Mouse (Mus musculus) ES-Bruce4 (cell line): ENCODE data around the gene Ythdf2. TPM values are rescaled to one million over a fixed set of nuclear protein-coding genes. Genes with fewer than 3 reads are reported as not detected.
A peak's percentile ranks its signal among the peaks of the same experiment; 100 is the strongest.

ENCODE experiments used
- H3K27ac ChIP-seq: 2 replicates; pipeline ENCODE4 v1.5.1; 2012; ENCODE audit warnings: low read length, inconsistent platforms; ENCODE audit not compliant: insufficient read depth
- H3K27me3 ChIP-seq: 2 replicates; pipeline ENCODE4 v1.6.1; 2012; ENCODE audit warnings: mild to moderate bottlenecking, low read length, inconsistent platforms; ENCODE audit not compliant: control insufficient read depth, poor library complexity, insufficient read depth, severe bottlenecking
- H3K36me3 ChIP-seq: 2 replicates; pipeline ENCODE4 v1.6.1; 2012; ENCODE audit warnings: inconsistent platforms, mild to moderate bottlenecking, low read length, moderate library complexity; ENCODE audit not compliant: control insufficient read depth, poor library complexity, insufficient read depth, severe bottlenecking
- H3K4me1 ChIP-seq: one replicate; pipeline ENCODE4 v1.8.1; 2011; ENCODE audit warnings: low read length; ENCODE audit not compliant: control insufficient read depth, insufficient read depth
- H3K4me3 ChIP-seq: 2 replicates; pipeline ENCODE4 v1.5.1; 2011; ENCODE audit warnings: low read depth, mild to moderate bottlenecking, low read length
- H3K9ac ChIP-seq: 2 replicates; pipeline ENCODE4 v1.6.1; 2012; ENCODE audit warnings: low read depth, mild to moderate bottlenecking, inconsistent platforms; ENCODE audit not compliant: poor library complexity, severe bottlenecking
- H3K9me3 ChIP-seq: replicated peaks from 2 replicates; pipeline ENCODE4 v1.6.1; 2012; ENCODE audit warnings: mild to moderate bottlenecking, low read length, inconsistent platforms; ENCODE audit not compliant: control insufficient read depth, poor library complexity, insufficient read depth, severe bottlenecking
- CTCF ChIP-seq: IDR thresholded peaks from one replicate; pipeline ENCODE4 v1.8.1; 2011; ENCODE audit warnings: low read depth, low read length
- EP300 ChIP-seq: IDR thresholded peaks from 2 replicates; pipeline ENCODE4 v1.6.1; 2011; ENCODE audit warnings: low read depth, low read length; ENCODE audit not compliant: insufficient read depth
- POLR2A ChIP-seq: IDR thresholded peaks from one replicate; pipeline ENCODE4 v1.8.1; 2011; ENCODE audit warnings: low read length; ENCODE audit not compliant: insufficient read depth
- polyA plus RNA-seq: library from polyadenylated mRNA; stranded (reverse); fragments of >200 nt; gene quantifications from 2 replicates; pipeline ENCODE4 v1.2.4, GENCODE M21; 2011; ENCODE audit warnings: low read depth; ENCODE audit not compliant: missing spikeins, insufficient read depth, insufficient read length

The Ythdf2 gene
- polyA plus RNA-seq, 1 experiment = 88.7 TPM

- no peak for TF ChIP-seq EP300
- no peak for TF ChIP-seq POLR2A
- no peak for TF ChIP-seq CTCF
Measured at GRCm38 (mm10) chr4:132169271-132169670, 42.8 kb downstream of the Ythdf2 start.

GRCm38 (mm10) chr4:132167436-132167835, 44.7 kb downstream of the Ythdf2 start:
- Histone ChIP-seq H3K27ac (no peak overlapping the region), H3K4me3 (no peak overlapping the region), H3K9me3 (no peaks in the 10 kb centered on the region), H3K27me3 (no peaks in the 10 kb centered on the region), H3K4me1 (peaks cover 2% of the 10 kb centered on the region), H3K36me3 (no peaks in the 10 kb centered on the region), H3K9ac (no peak overlapping the region)
- no peak for TF ChIP-seq EP300
- TF ChIP-seq CTCF = no peak
- no peak for TF ChIP-seq POLR2A

More at GRCm38 (mm10) chr4:132169271-132169670, 42.8 kb downstream of the Ythdf2 start:
- Histone ChIP-seq H3K36me3 (no peaks in the 10 kb centered on the region), H3K27ac (no peak overlapping the region), H3K9me3 (no peaks in the 10 kb centered on the region), H3K4me3 (no peak overlapping the region), H3K4me1 (peaks cover 2% of the 10 kb centered on the region), H3K27me3 (no peaks in the 10 kb centered on the region), H3K9ac (no peak overlapping the region)

DNA sequence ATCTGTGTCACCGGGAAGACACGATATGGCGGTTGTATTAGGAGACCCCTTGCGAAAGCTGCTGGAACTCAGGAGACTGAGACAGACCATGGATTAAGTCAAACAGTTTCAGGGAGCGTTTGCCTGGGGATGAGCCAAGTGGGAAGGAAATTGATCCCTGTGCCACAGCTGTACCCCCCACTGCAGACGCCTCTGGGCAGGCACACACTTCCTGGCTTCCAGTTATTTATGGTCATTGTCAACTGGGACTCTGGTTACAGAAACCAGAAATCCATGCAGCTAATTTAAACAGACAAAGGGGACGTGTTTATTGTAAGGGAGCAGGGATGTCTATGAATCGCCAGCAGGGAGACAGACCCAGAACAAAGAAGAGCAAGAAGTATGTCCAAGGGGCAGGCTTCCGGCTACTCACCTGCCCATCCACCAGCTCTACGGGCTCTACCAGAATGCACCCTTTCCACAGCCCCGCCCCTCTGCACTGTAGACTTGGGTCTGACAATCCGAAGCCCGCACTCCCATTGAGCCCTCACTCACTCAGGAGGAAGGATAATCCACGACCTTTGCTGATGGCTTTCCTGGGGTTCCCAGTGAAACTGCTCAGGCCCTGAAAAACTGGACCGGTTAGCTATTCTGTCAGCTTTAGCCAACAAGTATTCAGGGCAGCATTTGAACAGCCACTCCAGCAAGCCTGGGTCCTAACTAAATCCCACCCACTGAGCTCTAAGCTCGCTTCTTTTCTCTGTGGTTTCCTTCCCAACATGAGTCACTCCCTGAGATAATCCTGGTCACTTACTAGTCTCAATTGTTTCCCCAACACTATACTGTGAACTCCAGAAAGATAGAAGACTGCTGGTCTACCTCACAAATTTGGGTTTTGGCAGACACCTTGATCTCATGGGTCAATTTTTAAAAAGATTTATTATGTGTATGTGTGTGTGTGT, 45.5 kb downstream of the Ythdf2 start:
- Histone ChIP-seq H3K9ac (no peak overlapping the region), H3K9me3 (no peaks in the 10 kb centered on the region), H3K4me1 (peaks cover 2% of the 10 kb centered on the region), H3K4me3 (no peak overlapping the region), H3K36me3 (no peaks in the 10 kb centered on the region), H3K27me3 (no peaks in the 10 kb centered on the region), H3K27ac (no peak overlapping the region)
- TF ChIP-seq EP300 (no peak), POLR2A (no peak), CTCF (no peak)

GRCm38 (mm10) chr4:132165691-132166090, 46.4 kb downstream of the Ythdf2 start:
- TF ChIP-seq CTCF (no peak), EP300 (no peak), POLR2A (no peak)
- H3K4me1 ChIP-seq = no peaks in the 10 kb centered on the region
- no peaks in the 10 kb centered on the region for H3K27me3 ChIP-seq
- no peaks in the 10 kb centered on the region for H3K36me3 ChIP-seq
- peak overlapping the region; percentile 5; the same call in 1 of the 2 replicates for H3K4me3 ChIP-seq
- 0 out of 2 replicates have a peak overlapping the region, but pooled peaks have one; percentile 26 for H3K9ac ChIP-seq
- H3K9me3 ChIP-seq = no peaks in the 10 kb centered on the region
- no peak overlapping the region for H3K27ac ChIP-seq

DNA sequence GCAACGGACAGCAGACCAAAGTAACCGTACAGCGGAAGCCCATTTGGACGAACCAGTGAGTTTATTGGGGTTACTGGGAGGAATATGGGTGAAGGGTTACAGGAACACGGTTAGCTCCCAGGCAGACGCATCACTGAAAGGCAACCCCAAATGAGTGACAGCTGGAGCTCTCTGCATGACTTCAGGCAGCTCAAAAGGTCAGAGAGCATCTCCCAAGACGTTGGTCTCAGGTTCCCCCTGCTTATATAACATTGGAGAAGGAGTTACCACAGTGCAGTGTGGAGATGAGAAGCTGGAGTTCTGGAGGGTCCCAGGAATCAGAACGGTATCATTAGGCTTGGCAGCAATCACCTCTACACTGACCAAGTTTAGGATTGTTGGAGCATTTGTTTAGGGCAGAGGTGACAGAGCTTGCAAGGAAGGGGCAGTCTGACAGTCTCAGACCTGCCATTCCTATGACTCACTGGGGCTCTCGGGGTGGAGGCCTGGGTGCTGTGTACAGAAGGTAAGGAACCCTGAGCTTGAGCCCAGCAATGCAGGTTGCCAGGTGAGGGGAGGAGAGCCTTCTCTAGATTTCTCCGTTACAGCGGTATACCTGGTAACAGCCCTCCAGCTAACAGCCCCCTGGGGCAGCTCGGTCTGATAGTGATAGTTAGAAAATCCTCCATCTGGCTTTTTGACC, 55.0 kb downstream of the Ythdf2 start:
- no peak overlapping the region for H3K9ac ChIP-seq
- H3K4me3 ChIP-seq = no peak overlapping the region
- no peaks in the 10 kb centered on the region for H3K9me3 ChIP-seq
- no peaks in the 10 kb centered on the region for H3K27me3 ChIP-seq
- H3K27ac ChIP-seq = no peak overlapping the region
- H3K4me1 ChIP-seq = no peaks in the 10 kb centered on the region
- TF ChIP-seq CTCF (no peak), EP300 (no peak), POLR2A (no peak)
- H3K36me3 ChIP-seq = no peaks in the 10 kb centered on the region
